In the genomic region with DNA sequence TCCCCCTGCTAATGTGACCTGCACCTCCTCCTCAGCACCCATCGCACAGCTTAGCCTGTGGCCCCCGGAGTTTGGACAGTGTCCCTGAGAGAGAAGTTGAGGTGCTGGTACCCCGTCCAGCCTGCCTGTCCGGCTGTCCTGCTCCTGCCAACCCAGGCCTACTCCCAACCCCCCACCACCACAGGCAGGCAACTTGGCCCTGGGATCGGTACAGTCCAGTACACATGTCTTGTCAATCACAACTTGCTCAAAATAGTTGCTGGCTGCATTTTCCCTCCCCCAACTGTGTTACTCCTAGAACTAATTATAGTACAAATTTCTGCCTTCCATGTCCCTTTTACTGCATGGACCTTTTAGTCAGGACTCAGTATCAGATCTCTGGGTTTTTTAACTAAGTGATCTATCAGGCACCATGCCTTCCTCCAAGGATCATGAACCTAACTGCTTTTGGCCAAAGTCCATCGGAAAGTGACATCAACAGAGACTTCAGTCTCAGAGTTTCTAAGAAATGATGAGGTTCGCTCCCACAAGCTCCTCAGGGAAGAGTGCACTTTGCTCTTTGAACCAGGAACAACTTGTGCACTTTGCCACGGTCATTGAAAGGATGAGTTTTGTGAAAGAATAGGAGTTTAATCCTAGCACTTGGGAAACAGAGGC, we compare ENCODE assay signal across 14 mouse cellular contexts. TPM values are rescaled to one million over a fixed set of nuclear protein-coding genes. Genes with fewer than 3 reads are reported as not detected.
DNase-seq lines count a peak whose midpoint lies in the region; ATAC-seq and TF ChIP-seq lines count a peak whose summit lies in the region.
"Had no signal": no experiment of that assay in that cellular context is flagged by ENCODE, and none has a peak within 500 bp of the region (broad histone marks: within the 10 kb centered on the region; RNA-seq: fewer than 3 reads in every experiment).

Gene Synpo2l (minus strand): TSS at position 201 of the 657 bp plus-strand sequence.

- ATAC-seq in kidney, embryonic 14.5 days (ENCODE audit: low FRiP score, low TSS enrichment) = no peak
- peak; percentile 81 for ATAC-seq in intestine, embryonic 16.5 days
- ATAC-seq: midbrain, embryonic 15.5 days; Patski had no signal

- intact Hi-C loops in left cerebral cortex, adult 2 months (cut with DNase I) = no loop called here

- no peak within 1 kb of the TSS for H3K9ac ChIP-seq in kidney, embryonic 14.5 days (ENCODE audit: low read depth, low read length)
- peak within 1 kb of the TSS; percentile 14; the same call in 1 of the 2 replicates for H3K9ac ChIP-seq in intestine, embryonic 16.5 days (ENCODE audit: low read depth, low read length)
- H3K9ac ChIP-seq: hindbrain, embryonic 12.5 days; midbrain, embryonic 15.5 days had no signal

- H3K4me2 ChIP-seq in kidney, embryonic 14.5 days (replicated peaks; ENCODE audit: low read depth, low read length) = no peak within 1 kb of the TSS
- no peak within 1 kb of the TSS for H3K4me2 ChIP-seq in intestine, embryonic 16.5 days (ENCODE audit: low read depth, low read length)
- H3K4me2 ChIP-seq: hindbrain, embryonic 12.5 days; midbrain, embryonic 15.5 days had no signal

- TF ChIP-seq CTCF in kidney, adult 2 months (conservative IDR thresholded peaks at IDR 0.05; ENCODE audit: insufficient read depth, insufficient read length, low read depth, low read length) = no peak
- no peak for TF ChIP-seq CTCF in small intestine, adult 2 months (IDR thresholded peaks at IDR 0.05; ENCODE audit: extremely low read depth, insufficient read length, insufficient replicate concordance, low read depth, low read length)
- TF ChIP-seq CTCF in left cerebral cortex, adult 2 months (IDR thresholded peaks at IDR 0.05) = no peak

- no peaks in the 10 kb centered on the region for H3K36me3 ChIP-seq in kidney, adult 2 months (ENCODE audit: control insufficient read depth, insufficient read depth, low read length)
- no peaks in the 10 kb centered on the region for H3K36me3 ChIP-seq in kidney, embryonic 14.5 days (ENCODE audit: control insufficient read depth, insufficient read depth, low read length)
- H3K36me3 ChIP-seq in intestine, embryonic 16.5 days (ENCODE audit: control insufficient read depth, insufficient read depth, low read length) = no peaks in the 10 kb centered on the region
- no peaks in the 10 kb centered on the region for H3K36me3 ChIP-seq in small intestine, adult 2 months (ENCODE audit: control insufficient read depth, insufficient read depth, low read length)
- H3K36me3 ChIP-seq: forebrain, embryonic 10.5 days; hindbrain, embryonic 12.5 days; midbrain, embryonic 15.5 days had no signal

- H3K4me1 ChIP-seq in kidney, adult 2 months (ENCODE audit: control insufficient read depth, insufficient read depth, low read length) = peaks cover 4% of the 10 kb centered on the region; the same call in 1 of the 2 replicates
- no peaks in the 10 kb centered on the region for H3K4me1 ChIP-seq in kidney, embryonic 14.5 days (ENCODE audit: control insufficient read depth, insufficient read depth, low read length)
- H3K4me1 ChIP-seq in intestine, embryonic 16.5 days (ENCODE audit: control insufficient read depth, insufficient read depth, low read length) = peaks cover 8% of the 10 kb centered on the region; the same call in 1 of the 2 replicates
- H3K4me1 ChIP-seq in small intestine, adult 2 months (ENCODE audit: control insufficient read depth, insufficient read depth, insufficient read length, low read length) = peaks cover 11% of the 10 kb centered on the region

- H3K27me3 ChIP-seq in kidney, adult 2 months (replicated peaks; ENCODE audit: control insufficient read depth, insufficient read depth, low read length) = no peaks in the 10 kb centered on the region
- 0 out of 2 replicates have a peak, but pooled peaks cover 5% of the 10 kb centered on the region for H3K27me3 ChIP-seq in kidney, embryonic 14.5 days (ENCODE audit: control insufficient read depth, insufficient read depth, low read length)
- 0 out of 2 replicates have a peak, but pooled peaks cover 3% of the 10 kb centered on the region for H3K27me3 ChIP-seq in intestine, embryonic 16.5 days (replicated peaks; ENCODE audit: control insufficient read depth, insufficient read depth, low read length)
- no peaks in the 10 kb centered on the region for H3K27me3 ChIP-seq in small intestine, adult 2 months (ENCODE audit: control insufficient read depth, insufficient read depth, low read length)
- H3K27me3 ChIP-seq: Patski had no signal

- no peaks in the 10 kb centered on the region for H3K9me3 ChIP-seq in kidney, embryonic 14.5 days (ENCODE audit: control insufficient read depth, low read length)
- no peaks in the 10 kb centered on the region for H3K9me3 ChIP-seq in intestine, embryonic 16.5 days (ENCODE audit: control insufficient read depth, low read length)
- H3K9me3 ChIP-seq: forebrain, embryonic 10.5 days; hindbrain, embryonic 12.5 days; midbrain, embryonic 15.5 days had no signal

- TF ChIP-seq POLR2A in kidney, adult 2 months (IDR thresholded peaks at IDR 0.05; ENCODE audit: low read depth, low read length) = no peak
- no peak for TF ChIP-seq POLR2A in small intestine, adult 2 months (IDR thresholded peaks at IDR 0.05; ENCODE audit: low read depth, low read length)

- peak; percentile 94 for DNase-seq in kidney, adult 2 months
- peak; percentile 72 to 82 for DNase-seq in heart, adult 9 months (ENCODE audit: low spot score in 2 of 2)
- no peak for DNase-seq in left cerebral cortex, adult 2 months (ENCODE audit: extremely low spot score in 1 of 2, low spot score in 2 of 2)
- no peak for DNase-seq in T-cell, adult 2 months (ENCODE audit: low spot score)
- DNase-seq in thymus, postnatal 0 days (ENCODE audit: low spot score) = no peak
- DNase-seq: B cell, adult 2 months; lung, postnatal 10 days had no signal

- peak within 1 kb of the TSS; percentile 81 for H3K27ac ChIP-seq in kidney, adult 2 months (ENCODE audit: insufficient read depth, low read depth, low read length)
- H3K27ac ChIP-seq in kidney, embryonic 14.5 days (ENCODE audit: low read depth, low read length) = no peak within 1 kb of the TSS
- peak within 1 kb of the TSS; percentile 63 for H3K27ac ChIP-seq in intestine, embryonic 16.5 days (ENCODE audit: low read length)
- H3K27ac ChIP-seq in small intestine, adult 2 months (ENCODE audit: insufficient read depth, low read depth, low read length) = peak within 1 kb of the TSS; percentile 92
- H3K27ac ChIP-seq in left cerebral cortex, adult 2 months = no peak within 1 kb of the TSS
- H3K27ac ChIP-seq: forebrain, embryonic 10.5 days; hindbrain, embryonic 12.5 days; midbrain, embryonic 15.5 days had no signal

- WGBS in kidney, adult 2 months = 51% methylated on average over 8 of the region's 8 CpGs
- WGBS in kidney, embryonic 14.5 days = 86% methylated on average over 8 of the region's 8 CpGs
- 78% methylated on average over 8 of the region's 8 CpGs for WGBS in intestine, embryonic 16.5 days
- 63% methylated on average over 8 of the region's 8 CpGs for whole genome bisulfite sequencing in small intestine, adult 2 months

- H3K4me3 ChIP-seq in kidney, adult 2 months (ENCODE audit: insufficient read depth, low read depth, low read length) = no peak within 1 kb of the TSS
- H3K4me3 ChIP-seq in kidney, embryonic 14.5 days (ENCODE audit: low read length) = no peak within 1 kb of the TSS
- no peak within 1 kb of the TSS for H3K4me3 ChIP-seq in intestine, embryonic 16.5 days (ENCODE audit: low read length)
- no peak within 1 kb of the TSS for H3K4me3 ChIP-seq in small intestine, adult 2 months (ENCODE audit: low read depth, low read length)
- no peak within 1 kb of the TSS for H3K4me3 ChIP-seq in left cerebral cortex, adult 2 months
- H3K4me3 ChIP-seq: forebrain, embryonic 10.5 days; hindbrain, embryonic 12.5 days; midbrain, embryonic 15.5 days had no signal

RNA-seq across cellular contexts. Expression of gene Synpo2l, which starts in this region (rescaled TPM):
- polyA plus RNA-seq in kidney, adult 2 months (2012; rRNA removed) = 0.87 and 1.8 TPM in 2 replicates
- 0.24 and 0.26 TPM in 2 replicates for polyA plus RNA-seq in kidney, embryonic 14.5 days (2014; fragmentation: Nextera tagmentation; extraction: Ambion mirVana)
- 0.10 and 0.20 TPM in 2 replicates for polyA plus RNA-seq in intestine, embryonic 16.5 days (2015; fragmentation: Nextera tagmentation; extraction: Ambion mirVana)
- polyA plus RNA-seq in small intestine, adult 2 months (2012; rRNA removed) = 0.06 TPM in 1 of 2 replicates, not detected in the other
- under 1 TPM; 0.21 to 0.23 TPM for total RNA-seq in left cerebral cortex, adult 2 months (2021)
- polyA plus RNA-seq in thymus, postnatal 0 days (2015; fragmentation: Nextera tagmentation; extraction: Ambion mirVana) = 0.22 and 0.30 TPM in 2 replicates

Comparison
In these comparisons a context has a peak if more than half of its experiments do, and no peak if none do; other contexts are left out.
1. H3K27ac ChIP-seq: peak in kidney, adult 2 months (single experiment) and small intestine, adult 2 months (single experiment); none in kidney, embryonic 14.5 days (single experiment) and left cerebral cortex, adult 2 months (single experiment).
2. Peak in ATAC-seq, H3K27ac ChIP-seq and H3K9ac ChIP-seq in intestine, embryonic 16.5 days; RNA of the gene not detected or under 1 TPM.
3. DNase-seq: peak in kidney, adult 2 months (single experiment) and heart, adult 9 months (2 of 2); none in left cerebral cortex, adult 2 months (0 of 2), T-cell, adult 2 months (single experiment) and thymus, postnatal 0 days (single experiment).